Comparison of ENCODE assay signal across 37 mouse cellular contexts in the genomic region with DNA sequence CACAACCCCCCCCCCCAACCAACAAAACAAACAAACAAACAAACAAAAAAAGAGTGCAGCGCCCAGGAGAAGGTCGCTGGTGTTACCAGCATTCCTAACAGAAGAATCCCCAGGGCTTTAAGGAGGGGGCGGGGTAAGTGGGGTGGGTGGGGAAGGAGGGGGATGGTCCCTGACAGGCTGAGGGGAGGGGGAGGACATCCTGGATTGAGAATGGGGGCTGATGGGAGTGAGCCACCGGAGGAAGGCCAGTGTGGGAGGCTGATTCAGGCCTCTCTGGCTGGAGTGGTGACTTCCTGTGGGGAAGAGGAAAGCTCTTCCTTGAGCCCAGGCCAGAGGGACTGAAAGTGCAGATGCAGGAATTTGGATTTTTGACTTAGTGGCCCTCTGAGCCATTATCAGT. TPM values are rescaled to one million over a fixed set of nuclear protein-coding genes. Genes with fewer than 3 reads are reported as not detected.
DNase-seq lines count a peak whose midpoint lies in the region; ATAC-seq lines count a peak whose summit lies in the region.
"Had no signal": no experiment of that assay in that cellular context is flagged by ENCODE, and none has a peak within 500 bp of the region (broad histone marks: within the 10 kb centered on the region; RNA-seq: fewer than 3 reads in every experiment).

No protein-coding gene starts in this region.

- H3K4me2 ChIP-seq in hindbrain, embryonic 16.5 days (ENCODE audit: low read length), result no peak overlapping the region
- H3K4me2 ChIP-seq in hindbrain, embryonic 11.5 days (replicated peaks; ENCODE audit: low read depth, low read length), result no peak overlapping the region
- no peak overlapping the region for H3K4me2 ChIP-seq in kidney, embryonic 16.5 days (replicated peaks; ENCODE audit: low read depth, low read length)
- no peak overlapping the region for H3K4me2 ChIP-seq in forebrain, embryonic 13.5 days
- H3K4me2 ChIP-seq: heart, embryonic 13.5 days; limb, embryonic 15.5 days; liver, embryonic 13.5 days; neural tube, embryonic 15.5 days had no signal

- no peak overlapping the region for H3K4me3 ChIP-seq in hindbrain, embryonic 16.5 days (ENCODE audit: low read length)
- no peak overlapping the region for H3K4me3 ChIP-seq in hindbrain, embryonic 11.5 days (ENCODE audit: low read depth, low read length)
- no peak overlapping the region for H3K4me3 ChIP-seq in kidney, embryonic 16.5 days (ENCODE audit: low read length)
- H3K4me3 ChIP-seq in forebrain, embryonic 13.5 days, result no peak overlapping the region
- H3K4me3 ChIP-seq: heart, embryonic 13.5 days; left cerebral cortex, adult 2 months; limb, embryonic 15.5 days; liver, embryonic 13.5 days; neural tube, embryonic 15.5 days had no signal

- 0 out of 2 replicates have a peak overlapping the region, but pooled peaks have one; percentile 5 for H3K27ac ChIP-seq in hindbrain, embryonic 16.5 days (ENCODE audit: low read depth, low read length)
- no peak overlapping the region for H3K27ac ChIP-seq in hindbrain, embryonic 11.5 days (ENCODE audit: low read depth, low read length)
- H3K27ac ChIP-seq in kidney, embryonic 16.5 days (ENCODE audit: low read length), result peak overlapping the region; percentile 64
- H3K27ac ChIP-seq in forebrain, embryonic 13.5 days, result no peak overlapping the region
- H3K27ac ChIP-seq: heart, embryonic 13.5 days; left cerebral cortex, adult 2 months; limb, embryonic 15.5 days; liver, embryonic 13.5 days; macrophage; neural tube, embryonic 15.5 days had no signal

- H3K9ac ChIP-seq in hindbrain, embryonic 16.5 days (ENCODE audit: low read depth, low read length), result no peak overlapping the region
- H3K9ac ChIP-seq in hindbrain, embryonic 11.5 days (ENCODE audit: low read depth, low read length), result no peak overlapping the region
- no peak overlapping the region for H3K9ac ChIP-seq in kidney, embryonic 16.5 days (replicated peaks; ENCODE audit: low read length)
- no peak overlapping the region for H3K9ac ChIP-seq in forebrain, embryonic 13.5 days
- H3K9ac ChIP-seq: heart, embryonic 13.5 days; limb, embryonic 15.5 days; liver, embryonic 13.5 days; neural tube, embryonic 15.5 days had no signal

- DNase-seq in hindbrain, embryonic 11.5 days (ENCODE audit: low spot score), result no peak
- no peak for DNase-seq in kidney, adult 8-10 months
- peak; percentile 82 for DNase-seq in R1 (ENCODE audit: low read depth, low spot score)
- no peak for DNase-seq in left cerebral cortex, postnatal 14 days (ENCODE audit: low spot score in 2 of 2)
- DNase-seq: adrenal gland, postnatal 14 days; cerebellum, adult 11 months; cerebellum, adult 9-10 months; cerebellum, postnatal 36 days; gastrocnemius, postnatal 36 days; heart, adult 18-20 months; heart, postnatal 10 days; liver, embryonic 13.5 days; lung, adult 18-20 months; midbrain, embryonic 14.5 days; retina, postnatal 1 day; right cerebral cortex, postnatal 14 days; thymus, postnatal 4 days had no signal

- peaks cover 21% of the 10 kb centered on the region for H3K27me3 ChIP-seq in hindbrain, embryonic 16.5 days (replicated peaks; ENCODE audit: control insufficient read depth, insufficient read depth, low read length)
- H3K27me3 ChIP-seq in hindbrain, embryonic 11.5 days (ENCODE audit: control insufficient read depth, insufficient read depth, low read length), result peaks cover 22% of the 10 kb centered on the region
- no peaks in the 10 kb centered on the region for H3K27me3 ChIP-seq in kidney, embryonic 16.5 days (ENCODE audit: insufficient read depth, low read length)
- peaks cover 28% of the 10 kb centered on the region for H3K27me3 ChIP-seq in forebrain, embryonic 13.5 days
- H3K27me3 ChIP-seq: limb, embryonic 15.5 days had no signal

- WGBS in hindbrain, embryonic 16.5 days, result 70% methylated on average over 4 of the region's 4 CpGs
- 72% methylated on average over 4 of the region's 4 CpGs for WGBS in hindbrain, embryonic 11.5 days
- WGBS in kidney, embryonic 16.5 days, result 66% methylated on average over 4 of the region's 4 CpGs
- 81% methylated on average over 4 of the region's 4 CpGs for WGBS in forebrain, embryonic 13.5 days

- H3K9me3 ChIP-seq in hindbrain, embryonic 16.5 days (ENCODE audit: control insufficient read depth, low read length), result peaks cover 1% of the 10 kb centered on the region; the same call in 1 of the 2 replicates
- H3K9me3 ChIP-seq in hindbrain, embryonic 11.5 days (ENCODE audit: control insufficient read depth, low read length), result no peaks in the 10 kb centered on the region
- peaks cover 2% of the 10 kb centered on the region; the same call in 1 of the 2 replicates for H3K9me3 ChIP-seq in kidney, embryonic 16.5 days (ENCODE audit: low read length)
- no peaks in the 10 kb centered on the region for H3K9me3 ChIP-seq in forebrain, embryonic 13.5 days (replicated peaks)
- H3K9me3 ChIP-seq: limb, embryonic 15.5 days; liver, embryonic 13.5 days; neural tube, embryonic 15.5 days had no signal

- peaks cover 15% of the 10 kb centered on the region for H3K4me1 ChIP-seq in hindbrain, embryonic 16.5 days (ENCODE audit: control insufficient read depth, insufficient read depth, low read depth, low read length)
- H3K4me1 ChIP-seq in hindbrain, embryonic 11.5 days (replicated peaks; ENCODE audit: control insufficient read depth, insufficient read depth, low read length), result peaks cover 10% of the 10 kb centered on the region
- peaks cover 67% of the 10 kb centered on the region for H3K4me1 ChIP-seq in kidney, embryonic 16.5 days (ENCODE audit: insufficient read depth, low read length)
- peaks cover 20% of the 10 kb centered on the region for H3K4me1 ChIP-seq in forebrain, embryonic 13.5 days

- intact Hi-C loops in left cerebral cortex, postnatal 14 days (cut with DNase I), result no loop called here

- ATAC-seq in hindbrain, embryonic 16.5 days, result no peak
- no peak for ATAC-seq in hindbrain, embryonic 11.5 days (ENCODE audit: low FRiP score)
- ATAC-seq in kidney, embryonic 16.5 days (ENCODE audit: low FRiP score, low TSS enrichment), result no peak
- ATAC-seq in forebrain, embryonic 13.5 days, result no peak
- ATAC-seq: CD4-positive, CD25-positive, alpha-beta regulatory T cell, adult 4 months; forebrain, embryonic 14.5 days; intestine, postnatal 0 days; lung, postnatal 0 days had no signal

- no peaks in the 10 kb centered on the region for H3K36me3 ChIP-seq in hindbrain, embryonic 16.5 days (ENCODE audit: control insufficient read depth, insufficient read depth, low read length)
- no peaks in the 10 kb centered on the region for H3K36me3 ChIP-seq in hindbrain, embryonic 11.5 days (ENCODE audit: control insufficient read depth, insufficient read depth, low read length)
- no peaks in the 10 kb centered on the region for H3K36me3 ChIP-seq in kidney, embryonic 16.5 days (ENCODE audit: insufficient read depth, low read length)
- H3K36me3 ChIP-seq in forebrain, embryonic 13.5 days (ENCODE audit: poor library complexity, severe bottlenecking), result no peaks in the 10 kb centered on the region
- H3K36me3 ChIP-seq: heart, embryonic 13.5 days; limb, embryonic 15.5 days; liver, embryonic 13.5 days; neural tube, embryonic 15.5 days had no signal

RNA-seq across cellular contexts. Expression of a gene that starts 4.6 kb away (rescaled TPM):
- 9.7 and 12.9 TPM in 2 replicates for polyA plus RNA-seq in hindbrain, embryonic 16.5 days (2015; fragmentation: Nextera tagmentation; extraction: Ambion mirVana)
- 17.7 and 18.3 TPM in 2 replicates for polyA plus RNA-seq in hindbrain, embryonic 11.5 days (2014; fragmentation: Nextera tagmentation; extraction: Ambion mirVana)
- polyA plus RNA-seq in kidney, embryonic 16.5 days (2015; fragmentation: Nextera tagmentation; extraction: Ambion mirVana), result 153 and 162 TPM in 2 replicates
- 4.6 and 5.0 TPM in 2 replicates for polyA plus RNA-seq in forebrain, embryonic 13.5 days (2015; fragmentation: Nextera tagmentation; extraction: Ambion mirVana)
- total RNA-seq in left cerebral cortex, postnatal 14 days (2021), result 1 to 10 TPM; 4.0 to 4.6 TPM
- total RNA-seq: hematopoietic stem cell, adult 5-6 weeks; megakaryocyte-erythroid progenitor cell, adult 5-6 weeks had no signal
- polyA plus RNA-seq: CD4-positive, CD25-positive, alpha-beta regulatory T cell, adult 4 months had no signal

RNA-seq across cellular contexts. Expression of a gene that starts 43.5 kb away (rescaled TPM):
- 0.97 and 1.6 TPM in 2 replicates for polyA plus RNA-seq in hindbrain, embryonic 16.5 days (2015; fragmentation: Nextera tagmentation; extraction: Ambion mirVana)
- polyA plus RNA-seq in hindbrain, embryonic 11.5 days (2014; fragmentation: Nextera tagmentation; extraction: Ambion mirVana), result 0.92 and 1.0 TPM in 2 replicates
- 1.8 and 2.2 TPM in 2 replicates for polyA plus RNA-seq in kidney, embryonic 16.5 days (2015; fragmentation: Nextera tagmentation; extraction: Ambion mirVana)
- 0.49 TPM in 2 replicates for polyA plus RNA-seq in forebrain, embryonic 13.5 days (2015; fragmentation: Nextera tagmentation; extraction: Ambion mirVana)
- under 1 TPM; 0.51 to 0.68 TPM for total RNA-seq in left cerebral cortex, postnatal 14 days (2021)

RNA-seq across cellular contexts. Expression of a gene that starts 47.6 kb away (rescaled TPM):
- not detected in 2 replicates for polyA plus RNA-seq in hindbrain, embryonic 16.5 days (2015; fragmentation: Nextera tagmentation; extraction: Ambion mirVana)
- 0.20 and 0.45 TPM in 2 replicates for polyA plus RNA-seq in hindbrain, embryonic 11.5 days (2014; fragmentation: Nextera tagmentation; extraction: Ambion mirVana)
- polyA plus RNA-seq in kidney, embryonic 16.5 days (2015; fragmentation: Nextera tagmentation; extraction: Ambion mirVana), result not detected in 2 replicates
- not detected in 2 replicates for polyA plus RNA-seq in forebrain, embryonic 13.5 days (2015; fragmentation: Nextera tagmentation; extraction: Ambion mirVana)
- not detected for total RNA-seq in left cerebral cortex, postnatal 14 days (2021)
- total RNA-seq: adrenal gland, postnatal 14 days; gastrocnemius, postnatal 36 days; heart, adult 18-20 months; heart, postnatal 10 days; hematopoietic stem cell, adult 5-6 weeks; layer of hippocampus, adult 18-20 months; layer of hippocampus, postnatal 14 days; left cerebral cortex, adult 2 months; left cerebral cortex, postnatal 36 days; megakaryocyte-erythroid progenitor cell, adult 5-6 weeks had no signal
- polyA plus RNA-seq: CD4-positive, CD25-positive, alpha-beta regulatory T cell, adult 4 months; embryonic facial prominence, embryonic 11.5 days; forebrain, embryonic 14.5 days; heart, embryonic 13.5 days; intestine, postnatal 0 days; limb, embryonic 15.5 days; liver, embryonic 13.5 days; lung, postnatal 0 days; macrophage; midbrain, embryonic 14.5 days; neural tube, embryonic 15.5 days; testis, adult 2 months; thymus, postnatal 0 days had no signal

RNA-seq across cellular contexts. Expression of a gene that starts 50.6 kb away (rescaled TPM):
- polyA plus RNA-seq in hindbrain, embryonic 16.5 days (2015; fragmentation: Nextera tagmentation; extraction: Ambion mirVana), result 22.4 and 24.2 TPM in 2 replicates
- polyA plus RNA-seq in hindbrain, embryonic 11.5 days (2014; fragmentation: Nextera tagmentation; extraction: Ambion mirVana), result 39.2 and 46.2 TPM in 2 replicates
- polyA plus RNA-seq in kidney, embryonic 16.5 days (2015; fragmentation: Nextera tagmentation; extraction: Ambion mirVana), result 0.47 and 0.54 TPM in 2 replicates
- polyA plus RNA-seq in forebrain, embryonic 13.5 days (2015; fragmentation: Nextera tagmentation; extraction: Ambion mirVana), result 25.8 and 27.1 TPM in 2 replicates
- total RNA-seq in left cerebral cortex, postnatal 14 days (2021), result 10 to 100 TPM; 38.4 to 38.6 TPM
- total RNA-seq: adrenal gland, postnatal 14 days; heart, adult 18-20 months; hematopoietic stem cell, adult 5-6 weeks; megakaryocyte-erythroid progenitor cell, adult 5-6 weeks had no signal
- polyA plus RNA-seq: CD4-positive, CD25-positive, alpha-beta regulatory T cell, adult 4 months; heart, embryonic 13.5 days; macrophage; thymus, postnatal 0 days had no signal

Comparison
In these comparisons a context has a peak if more than half of its experiments do, and no peak if none do; other contexts are left out.
1. H3K27ac ChIP-seq: peak in hindbrain, embryonic 16.5 days (single experiment) and kidney, embryonic 16.5 days (single experiment); none in hindbrain, embryonic 11.5 days (single experiment) and forebrain, embryonic 13.5 days (single experiment).